Mouse (Mus musculus): Measurements from ENCODE around the gene Prdm10. TPM values are rescaled to one million over a fixed set of nuclear protein-coding genes. Genes with fewer than 3 reads are reported as not detected.
A peak's percentile ranks its signal among the peaks of the same experiment; 100 is the strongest.

The Prdm10 gene
- polyA plus RNA-seq, 1 experiment from 2014 or later, result 6.4 TPM

DNA sequence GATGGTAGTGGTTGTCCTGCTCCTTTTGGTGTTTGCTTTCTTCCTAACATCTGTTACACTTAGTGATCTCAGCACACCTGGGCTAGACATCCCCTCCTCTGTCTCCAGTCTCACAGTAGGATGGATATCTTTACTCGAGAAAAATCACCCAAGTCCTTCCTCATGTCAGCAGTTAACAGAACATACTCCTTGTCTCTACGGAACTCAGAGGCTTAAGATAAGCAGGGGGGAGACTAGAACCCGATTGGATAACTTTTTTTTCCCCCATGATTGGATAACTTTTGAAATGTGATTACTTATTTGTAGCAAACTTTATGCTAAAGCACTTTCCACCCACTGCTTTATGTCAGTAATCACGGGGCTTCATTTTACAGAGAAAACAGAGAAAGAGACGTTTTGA, 28.7 kb downstream of the Prdm10 start:
- no peak overlapping the region for H3K4me3 ChIP-seq (replicated peaks)
- no peak overlapping the region for H3K9ac ChIP-seq (replicated peaks)
- WGBS, result 85% methylated on average over 5 of the region's 5 CpGs

DNA sequence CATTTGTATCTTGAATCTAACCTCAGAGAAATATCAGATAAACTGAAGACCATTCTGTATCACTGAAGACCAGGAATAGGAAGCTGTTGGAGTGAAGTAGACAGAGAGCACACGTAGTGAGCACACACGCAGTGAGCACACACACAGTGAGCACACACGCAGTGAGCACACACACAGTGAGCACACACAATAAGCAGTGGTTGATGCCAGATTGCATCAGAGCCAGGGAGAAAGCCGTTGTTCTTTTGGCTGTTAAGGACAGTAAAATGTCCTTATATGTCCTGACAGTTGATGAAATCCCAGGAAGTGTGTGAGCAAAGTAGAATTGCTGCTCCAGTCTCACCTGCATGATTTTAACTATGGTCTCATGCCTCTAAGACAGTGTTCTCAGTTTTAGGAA, 30.3 kb downstream of the Prdm10 start:
- no peak overlapping the region for H3K4me2 ChIP-seq
- H3K9me3 ChIP-seq (replicated peaks), result no peaks in the 10 kb centered on the region
- no peak for ATAC-seq (ENCODE audit: low FRiP score)
- WGBS, result 84% methylated on average over 4 of the region's 4 CpGs
- no peak overlapping the region for H3K4me3 ChIP-seq (replicated peaks)
- no peak overlapping the region for H3K27ac ChIP-seq (replicated peaks)
- H3K36me3 ChIP-seq, result no peaks in the 10 kb centered on the region
- H3K9ac ChIP-seq (replicated peaks), result no peak overlapping the region
- H3K27me3 ChIP-seq (replicated peaks), result no peaks in the 10 kb centered on the region
- no peaks in the 10 kb centered on the region for H3K4me1 ChIP-seq

More for the DNA sequence above, 28.7 kb downstream of the Prdm10 start:
- no peaks in the 10 kb centered on the region for H3K36me3 ChIP-seq
- no peak overlapping the region for H3K27ac ChIP-seq (replicated peaks)
- ATAC-seq (ENCODE audit: low FRiP score), result no peak
- H3K4me1 ChIP-seq, result 0 out of 2 replicates have a peak, but pooled peaks cover 2% of the 10 kb centered on the region
- H3K27me3 ChIP-seq (replicated peaks), result no peaks in the 10 kb centered on the region
- no peaks in the 10 kb centered on the region for H3K9me3 ChIP-seq (replicated peaks)
- H3K4me2 ChIP-seq, result no peak overlapping the region

DNA sequence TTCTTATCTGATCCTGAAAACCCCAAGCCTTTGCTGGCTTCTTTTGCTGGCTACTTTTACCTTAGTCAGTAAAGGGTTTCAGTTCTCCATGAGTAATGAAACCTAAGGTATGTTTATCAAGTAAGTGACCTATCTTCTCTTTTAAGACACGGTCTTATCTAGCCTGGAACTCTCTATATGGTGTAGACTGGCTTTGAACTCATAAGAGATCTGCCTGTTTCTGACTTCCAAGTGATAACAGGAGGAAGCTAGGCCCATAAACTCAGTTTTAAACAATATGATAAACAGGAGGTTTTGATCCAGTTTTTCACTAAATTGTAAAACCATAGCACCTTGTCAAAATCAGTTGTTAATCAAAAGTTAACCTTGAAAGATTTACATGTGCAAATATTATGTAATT, 33.5 kb downstream of the Prdm10 start:
- Histone ChIP-seq H3K4me1 (peaks cover 5% of the 10 kb centered on the region; the same call in 1 of the 2 replicates), H3K9ac (replicated peaks) (no peak overlapping the region), H3K36me3 (no peaks in the 10 kb centered on the region), H3K27ac (replicated peaks) (no peak overlapping the region), H3K4me2 (no peak overlapping the region), H3K4me3 (replicated peaks) (no peak overlapping the region), H3K27me3 (replicated peaks) (no peaks in the 10 kb centered on the region), H3K9me3 (replicated peaks) (no peaks in the 10 kb centered on the region)
- no peak for ATAC-seq (ENCODE audit: low FRiP score)
- 94% methylated on average over 1 of the region's 1 CpGs for WGBS

DNA sequence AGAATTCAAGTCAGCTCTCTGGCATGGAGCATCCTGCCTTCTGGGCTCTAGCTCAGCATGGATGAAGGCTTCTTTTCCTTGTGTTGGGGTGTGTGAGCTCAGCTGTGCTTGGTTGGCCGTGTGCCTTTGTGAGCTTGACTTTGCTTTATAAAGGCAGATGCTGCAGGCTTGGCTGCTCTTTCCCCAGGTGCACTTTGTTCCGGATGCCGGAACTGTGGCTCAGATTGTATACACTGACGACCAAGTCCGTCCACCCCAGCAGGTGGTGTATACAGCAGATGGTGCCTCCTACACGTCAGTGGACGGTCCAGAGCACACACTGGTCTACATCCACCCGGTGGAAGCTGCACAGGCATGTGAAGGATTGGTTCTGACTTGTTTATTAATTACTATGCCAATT, 35.6 kb downstream of the Prdm10 start:
- H3K9ac ChIP-seq (replicated peaks), result no peak overlapping the region
- H3K4me3 ChIP-seq (replicated peaks), result no peak overlapping the region
- H3K27me3 ChIP-seq (replicated peaks), result no peaks in the 10 kb centered on the region
- H3K4me1 ChIP-seq, result peaks cover 5% of the 10 kb centered on the region; the same call in 1 of the 2 replicates
- ATAC-seq (ENCODE audit: low FRiP score), result no peak
- no peaks in the 10 kb centered on the region for H3K36me3 ChIP-seq
- 18% methylated on average over 8 of the region's 8 CpGs for WGBS
- H3K27ac ChIP-seq (replicated peaks), result peak overlapping the region; percentile 45
- H3K9me3 ChIP-seq (replicated peaks), result no peaks in the 10 kb centered on the region
- no peak overlapping the region for H3K4me2 ChIP-seq

DNA sequence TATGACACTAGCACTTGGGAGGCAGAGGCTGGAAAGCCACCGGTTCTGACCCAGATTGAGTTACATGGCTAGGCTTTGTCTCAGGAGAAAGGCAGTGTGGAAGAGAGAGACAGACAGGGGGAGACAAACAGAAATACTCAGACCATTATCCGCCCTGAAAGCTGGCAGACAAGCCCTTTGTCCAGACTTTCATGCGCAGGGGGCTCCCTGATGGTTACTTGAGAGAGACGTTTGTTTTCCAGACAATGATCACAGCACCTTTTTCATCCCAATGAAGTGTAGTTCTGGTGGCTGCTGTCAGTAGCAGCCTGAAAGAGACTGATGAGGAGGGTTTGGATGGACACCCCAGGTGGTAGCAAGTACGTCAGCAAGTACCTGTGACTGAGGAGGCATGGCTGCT, 38.6 kb downstream of the Prdm10 start:
- H3K9ac ChIP-seq (replicated peaks), result no peak overlapping the region
- no peak for ATAC-seq (ENCODE audit: low FRiP score)
- peaks cover 5% of the 10 kb centered on the region; the same call in 1 of the 2 replicates for H3K4me1 ChIP-seq
- H3K27ac ChIP-seq (replicated peaks), result no peak overlapping the region
- no peaks in the 10 kb centered on the region for H3K36me3 ChIP-seq
- H3K27me3 ChIP-seq (replicated peaks), result no peaks in the 10 kb centered on the region
- 45% methylated on average over 5 of the region's 5 CpGs for WGBS
- no peak overlapping the region for H3K4me3 ChIP-seq (replicated peaks)
- no peaks in the 10 kb centered on the region for H3K9me3 ChIP-seq (replicated peaks)
- no peak overlapping the region for H3K4me2 ChIP-seq

DNA sequence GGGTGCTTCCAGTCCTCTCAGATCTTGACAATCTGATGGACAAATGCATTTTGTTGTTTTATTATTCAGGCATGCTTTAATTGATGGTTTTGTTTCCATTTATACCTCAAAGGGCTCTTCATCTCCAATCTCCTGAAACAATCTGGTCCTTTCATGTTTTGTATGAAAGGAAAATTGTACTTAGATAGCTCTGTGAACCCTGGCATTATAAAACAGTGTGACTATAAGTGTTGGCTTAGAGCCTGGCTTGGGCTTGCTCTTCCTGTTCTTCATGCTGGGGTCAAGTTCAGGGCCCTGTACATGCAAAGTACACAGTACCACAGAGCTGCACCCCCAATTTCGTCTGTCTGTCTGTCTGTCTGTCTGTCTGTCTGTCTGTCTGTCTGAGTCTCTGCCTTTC, 40.4 kb downstream of the Prdm10 start:
- Histone ChIP-seq H3K27me3 (replicated peaks) (no peaks in the 10 kb centered on the region), H3K36me3 (no peaks in the 10 kb centered on the region), H3K9me3 (replicated peaks) (no peaks in the 10 kb centered on the region), H3K4me3 (replicated peaks) (no peak overlapping the region), H3K9ac (replicated peaks) (no peak overlapping the region), H3K27ac (replicated peaks) (no peak overlapping the region), H3K4me1 (peaks cover 5% of the 10 kb centered on the region; the same call in 1 of the 2 replicates), H3K4me2 (no peak overlapping the region)
- 62% methylated on average over 1 of the region's 1 CpGs for WGBS
- no peak for ATAC-seq (ENCODE audit: low FRiP score)

DNA sequence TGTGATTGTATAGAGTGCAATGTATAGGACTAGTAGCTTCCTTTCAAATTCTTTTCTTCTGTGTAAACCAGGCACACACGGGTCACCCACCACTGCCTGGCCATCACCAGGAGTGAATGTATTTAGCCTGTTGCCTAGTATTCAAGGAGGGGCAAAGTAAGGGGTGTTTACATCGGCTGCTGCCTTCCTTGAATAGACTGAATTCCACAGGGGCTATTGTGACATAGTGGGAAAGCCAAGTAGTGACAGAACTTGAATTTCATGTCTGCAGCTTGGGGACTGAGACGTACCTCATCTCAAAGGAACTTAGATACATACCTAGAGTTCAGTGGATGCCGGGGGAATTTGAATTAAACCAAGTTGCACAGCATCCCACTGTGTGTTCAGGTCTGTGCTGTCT, 41.2 kb downstream of the Prdm10 start:
- H3K4me2 ChIP-seq, result no peak overlapping the region
- 45% methylated on average over 4 of the region's 4 CpGs for WGBS
- H3K4me1 ChIP-seq, result peaks cover 4% of the 10 kb centered on the region
- H3K4me3 ChIP-seq (replicated peaks), result no peak overlapping the region
- H3K27ac ChIP-seq (replicated peaks), result no peak overlapping the region
- no peaks in the 10 kb centered on the region for H3K27me3 ChIP-seq (replicated peaks)
- ATAC-seq (ENCODE audit: low FRiP score), result no peak
- H3K9ac ChIP-seq (replicated peaks), result no peak overlapping the region
- H3K9me3 ChIP-seq (replicated peaks), result no peaks in the 10 kb centered on the region
- H3K36me3 ChIP-seq, result no peaks in the 10 kb centered on the region

DNA sequence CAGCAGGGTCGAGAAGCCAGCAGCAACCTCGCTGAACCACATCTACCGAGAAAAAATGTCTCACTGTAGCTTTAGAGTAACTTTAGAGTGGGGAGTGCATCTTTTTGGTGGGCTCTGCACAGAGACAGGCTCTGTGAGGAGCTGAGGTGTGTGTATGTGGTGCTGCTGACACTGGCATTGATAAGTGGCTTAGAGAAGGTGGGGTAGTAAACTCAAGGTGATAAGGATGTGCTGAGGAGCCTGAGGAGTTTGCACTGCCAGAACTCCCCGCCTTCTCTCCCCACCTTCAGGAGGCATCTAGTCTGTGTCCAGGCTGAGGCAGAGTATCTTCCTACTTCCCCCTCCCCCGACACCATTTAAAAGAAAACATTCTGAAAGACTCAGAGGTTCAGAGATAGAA, 41.8 kb downstream of the Prdm10 start:
- no peak for ATAC-seq (ENCODE audit: low FRiP score)
- H3K4me2 ChIP-seq, result no peak overlapping the region

DNA sequence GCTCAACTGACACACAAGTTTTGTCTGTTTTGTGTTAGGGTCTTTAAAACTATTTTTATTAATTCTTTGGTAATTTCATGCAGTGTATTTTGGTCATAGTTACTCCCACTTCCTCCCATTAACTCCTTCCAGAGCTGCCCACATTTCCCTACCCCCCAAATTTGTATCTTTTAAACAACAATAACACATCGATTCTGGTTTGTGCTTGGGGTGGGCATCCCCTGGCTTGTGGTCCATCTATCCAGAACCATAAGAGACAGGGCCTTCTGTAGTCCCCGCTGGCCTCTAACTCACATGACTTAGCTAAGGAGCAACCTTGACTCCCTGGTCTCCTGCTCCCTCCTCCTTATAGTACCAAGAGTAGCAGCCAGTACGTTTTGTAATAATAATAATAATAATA, 50.5 kb downstream of the Prdm10 start:
- peaks cover 13% of the 10 kb centered on the region for H3K4me1 ChIP-seq
- ATAC-seq (ENCODE audit: low FRiP score), result no peak
- H3K27ac ChIP-seq (replicated peaks), result no peak overlapping the region
- H3K4me3 ChIP-seq (replicated peaks), result no peak overlapping the region
- WGBS, result 78% methylated on average over 3 of the region's 3 CpGs
- no peak overlapping the region for H3K9ac ChIP-seq (replicated peaks)
- no peaks in the 10 kb centered on the region for H3K27me3 ChIP-seq (replicated peaks)
- no peaks in the 10 kb centered on the region for H3K9me3 ChIP-seq (replicated peaks)
- H3K36me3 ChIP-seq, result peaks cover 20% of the 10 kb centered on the region; the same call in 1 of the 2 replicates
- H3K4me2 ChIP-seq, result no peak overlapping the region

More for the DNA sequence above, 41.8 kb downstream of the Prdm10 start:
- Histone ChIP-seq H3K9ac (replicated peaks) (no peak overlapping the region), H3K4me1 (peaks cover 6% of the 10 kb centered on the region), H3K4me3 (replicated peaks) (no peak overlapping the region), H3K27me3 (replicated peaks) (no peaks in the 10 kb centered on the region), H3K9me3 (replicated peaks) (no peaks in the 10 kb centered on the region), H3K36me3 (peaks cover 1% of the 10 kb centered on the region; the same call in 1 of the 2 replicates), H3K27ac (replicated peaks) (no peak overlapping the region)
- 82% methylated on average over 5 of the region's 5 CpGs for whole genome bisulfite sequencing

DNA sequence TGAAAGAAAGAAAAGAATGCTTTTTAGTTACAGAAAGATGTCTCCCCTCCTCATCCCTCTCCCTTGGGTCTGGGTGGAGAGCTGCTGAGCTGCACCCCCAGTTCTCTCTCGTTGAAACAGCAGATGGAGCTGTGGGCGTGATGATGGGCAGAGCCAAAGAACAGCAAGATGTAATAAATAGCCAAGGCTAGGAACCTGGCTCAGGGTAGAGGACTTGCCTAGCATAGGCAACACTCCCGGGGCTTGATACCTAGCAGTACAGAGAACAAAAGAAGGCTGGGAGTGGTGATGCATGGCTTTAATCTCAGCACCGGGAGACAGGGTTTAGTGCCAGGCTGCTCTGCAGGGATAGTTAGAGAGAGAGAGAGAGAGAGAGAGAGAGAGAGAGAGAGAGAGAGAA, 50.9 kb downstream of the Prdm10 start:
- H3K27me3 ChIP-seq (replicated peaks), result no peaks in the 10 kb centered on the region
- H3K9ac ChIP-seq (replicated peaks), result no peak overlapping the region
- H3K4me3 ChIP-seq (replicated peaks), result no peak overlapping the region
- H3K36me3 ChIP-seq, result peaks cover 23% of the 10 kb centered on the region; the same call in 1 of the 2 replicates
- no peak overlapping the region for H3K4me2 ChIP-seq
- WGBS, result 41% methylated on average over 4 of the region's 4 CpGs
- peaks cover 10% of the 10 kb centered on the region; the same call in 1 of the 2 replicates for H3K4me1 ChIP-seq
- no peak for ATAC-seq (ENCODE audit: low FRiP score)
- H3K9me3 ChIP-seq (replicated peaks), result no peaks in the 10 kb centered on the region
- no peak overlapping the region for H3K27ac ChIP-seq (replicated peaks)

DNA sequence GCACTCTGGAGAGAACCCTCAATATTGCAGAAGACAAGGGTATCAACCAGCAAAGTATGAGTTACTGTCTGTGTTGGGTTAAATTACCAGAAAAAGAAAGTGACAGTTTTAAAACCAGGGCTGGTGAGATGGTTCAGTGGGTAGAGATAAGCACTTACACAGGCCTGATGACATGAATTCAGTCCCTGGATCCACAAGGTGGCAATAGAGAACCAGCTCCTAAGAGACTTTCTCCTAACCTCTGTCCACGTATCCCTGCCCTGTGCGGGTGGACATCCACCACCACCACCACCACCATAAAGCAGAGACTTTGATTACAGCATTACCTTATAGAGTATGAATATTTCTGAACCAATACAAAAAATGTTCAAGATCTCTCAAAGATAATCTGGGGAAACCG, 51.6 kb downstream of the Prdm10 start:
- 76% methylated on average over 3 of the region's 3 CpGs for WGBS
- no peak overlapping the region for H3K4me2 ChIP-seq
- no peak overlapping the region for H3K27ac ChIP-seq (replicated peaks)
- H3K9me3 ChIP-seq (replicated peaks), result no peaks in the 10 kb centered on the region
- no peak for ATAC-seq (ENCODE audit: low FRiP score)
- H3K27me3 ChIP-seq (replicated peaks), result no peaks in the 10 kb centered on the region
- H3K4me3 ChIP-seq (replicated peaks), result no peak overlapping the region
- H3K4me1 ChIP-seq, result 0 out of 2 replicates have a peak, but pooled peaks cover 8% of the 10 kb centered on the region
- H3K36me3 ChIP-seq, result peaks cover 28% of the 10 kb centered on the region
- H3K9ac ChIP-seq (replicated peaks), result no peak overlapping the region

DNA sequence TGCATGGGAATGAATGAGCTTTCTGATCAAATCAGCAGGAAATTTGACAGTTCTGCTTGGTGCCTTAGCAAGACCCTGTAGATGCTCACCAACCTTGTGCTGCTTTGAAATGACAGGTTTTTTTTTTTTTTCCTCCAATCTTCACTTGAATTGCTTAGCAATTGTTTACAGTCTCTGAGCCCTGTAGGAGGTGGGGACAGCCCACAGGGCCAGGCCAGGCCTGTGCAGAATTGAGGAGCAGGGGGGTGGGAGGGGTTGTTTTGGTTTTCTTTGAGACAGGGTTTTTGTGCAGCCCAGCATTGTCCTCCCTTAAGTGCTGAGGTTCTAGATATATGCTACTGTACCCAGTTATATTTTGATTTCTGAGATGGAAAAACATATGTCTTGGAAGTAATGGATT, 52.5 kb downstream of the Prdm10 start:
- H3K4me3 ChIP-seq (replicated peaks), result no peak overlapping the region
- H3K27ac ChIP-seq (replicated peaks), result no peak overlapping the region
- 0 out of 2 replicates have a peak, but pooled peaks cover 4% of the 10 kb centered on the region for H3K4me1 ChIP-seq
- no peak overlapping the region for H3K4me2 ChIP-seq
- peaks cover 23% of the 10 kb centered on the region for H3K36me3 ChIP-seq
- H3K27me3 ChIP-seq (replicated peaks), result no peaks in the 10 kb centered on the region
- ATAC-seq (ENCODE audit: low FRiP score), result no peak
- no peaks in the 10 kb centered on the region for H3K9me3 ChIP-seq (replicated peaks)
- H3K9ac ChIP-seq (replicated peaks), result no peak overlapping the region

DNA sequence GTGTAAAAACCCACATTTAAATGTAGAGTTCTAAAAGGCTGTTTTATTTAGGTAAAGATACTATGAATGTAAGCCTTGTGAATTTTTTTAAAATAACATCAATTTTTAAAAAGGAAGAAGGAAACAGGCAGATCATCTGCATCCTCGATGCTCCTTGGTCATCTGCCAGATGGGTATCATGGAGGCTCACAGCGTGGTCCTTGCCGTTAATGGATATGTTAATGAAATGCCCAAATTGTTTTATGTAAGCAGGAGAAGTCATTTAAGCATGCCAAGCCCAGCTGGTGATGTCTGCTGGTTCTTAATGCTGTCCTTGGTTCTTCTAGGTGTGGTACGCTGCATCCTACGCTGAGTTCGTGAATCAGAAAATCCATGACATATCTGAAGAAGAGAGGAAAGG, 54.7 kb downstream of the Prdm10 start:
- H3K4me3 ChIP-seq (replicated peaks), result no peak overlapping the region
- no peak overlapping the region for H3K4me2 ChIP-seq
- peaks cover 15% of the 10 kb centered on the region for H3K36me3 ChIP-seq
- H3K27me3 ChIP-seq (replicated peaks), result no peaks in the 10 kb centered on the region
- no peak overlapping the region for H3K9ac ChIP-seq (replicated peaks)
- WGBS, result 30% methylated on average over 6 of the region's 6 CpGs
- no peaks in the 10 kb centered on the region for H3K9me3 ChIP-seq (replicated peaks)
- 0 out of 2 replicates have a peak, but pooled peaks cover 4% of the 10 kb centered on the region for H3K4me1 ChIP-seq
- no peak overlapping the region for H3K27ac ChIP-seq (replicated peaks)
- no peak for ATAC-seq (ENCODE audit: low FRiP score)

Data from neural tube, embryonic 15.5 days (tissue).